Mouse (Mus musculus) thymus, postnatal 10 days (tissue): Measurements from ENCODE around the gene Exoc3.

ENCODE experiments used
- DNase-seq, 2 experiments: peaks; one replicate each; pipeline ENCODE4 v3.0.0; 2021; ENCODE audit warnings: low spot score in 2 of 2

The Exoc3 gene

DNA sequence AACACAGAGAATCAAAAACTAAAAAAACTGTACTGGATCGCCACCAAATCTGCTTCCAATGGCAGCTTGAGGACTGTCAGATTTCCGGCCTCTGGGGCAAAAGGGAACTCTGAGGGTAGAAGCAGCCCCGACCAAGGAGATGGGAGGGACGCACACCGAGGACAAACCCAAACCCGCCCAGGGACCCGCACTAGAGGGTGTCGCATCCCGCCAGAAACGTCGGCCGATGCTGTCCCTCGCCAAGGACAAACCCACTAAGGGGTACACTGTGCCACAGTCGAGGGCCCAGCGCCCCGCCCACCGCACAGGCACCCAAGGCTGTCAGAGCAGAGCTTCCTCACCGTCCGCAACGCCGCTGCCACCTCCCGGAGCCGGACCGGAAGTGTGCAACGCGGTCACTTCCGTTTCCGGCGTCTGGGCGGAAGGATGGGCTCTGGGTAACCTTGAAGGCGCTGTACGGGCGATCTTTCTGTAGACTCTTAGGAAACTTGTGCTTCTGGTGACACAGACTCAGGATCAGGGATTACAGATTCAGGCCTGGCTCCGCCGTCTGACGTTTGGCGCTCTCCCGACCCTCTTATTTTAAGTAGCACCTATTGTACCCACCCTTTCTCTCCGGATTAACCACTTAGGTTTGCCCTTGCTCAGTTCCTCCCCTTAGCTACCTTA, at the start of gene Exoc3:
Exoc3 (minus strand) TSS at position 416 of the 669 bp plus-strand sequence.
- peak; percentile 80 to 85 for DNase-seq

GRCm38 (mm10) chr13:74246494-74246893, 38.0 kb upstream of the Exoc3 start:
- DNase-seq = no peak

DNA sequence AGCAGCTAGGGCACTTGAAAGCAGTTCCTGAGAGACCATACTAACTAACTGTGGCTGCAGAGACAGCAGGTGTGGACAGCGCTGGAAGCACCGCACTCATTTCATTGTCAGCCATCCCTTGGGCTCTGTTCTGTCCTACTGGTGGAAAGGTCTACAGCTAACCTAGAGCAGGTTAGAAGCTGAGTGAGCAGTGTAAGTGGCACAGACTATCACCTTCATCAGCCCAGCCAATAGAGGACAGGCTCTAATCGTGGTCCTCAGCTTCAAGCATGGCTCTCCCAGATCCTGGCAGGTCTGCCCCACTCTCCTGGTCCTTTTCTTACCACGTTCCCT, 37.3 kb upstream of the Exoc3 start:
- DNase-seq = no peak

GRCm38 (mm10) chr13:74245214-74245898, 36.8 kb upstream of the Exoc3 start:
- no peak for DNase-seq

GRCm38 (mm10) chr13:74237574-74237973, 29.0 kb upstream of the Exoc3 start:
- DNase-seq = no peak

DNA sequence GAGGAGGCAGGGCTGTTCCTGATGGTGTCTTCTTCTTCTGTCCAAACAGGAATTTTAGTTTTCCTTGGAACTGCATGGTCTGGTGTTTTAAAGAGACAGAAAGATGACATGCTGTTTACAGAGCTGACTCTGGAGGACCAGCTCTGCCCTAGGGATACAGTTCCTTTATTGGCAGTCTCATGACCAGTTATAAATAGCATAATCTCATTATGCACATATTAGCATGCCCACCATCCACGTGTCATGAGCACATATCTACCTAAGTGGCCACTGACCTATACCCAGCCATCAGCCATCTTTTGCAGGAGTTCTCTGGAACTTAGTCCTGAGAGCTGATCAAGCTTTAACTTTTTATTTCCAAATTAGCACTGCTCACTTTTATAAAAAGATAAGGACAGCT, 12.1 kb upstream of the Exoc3 start:
- DNase-seq = no peak

DNA sequence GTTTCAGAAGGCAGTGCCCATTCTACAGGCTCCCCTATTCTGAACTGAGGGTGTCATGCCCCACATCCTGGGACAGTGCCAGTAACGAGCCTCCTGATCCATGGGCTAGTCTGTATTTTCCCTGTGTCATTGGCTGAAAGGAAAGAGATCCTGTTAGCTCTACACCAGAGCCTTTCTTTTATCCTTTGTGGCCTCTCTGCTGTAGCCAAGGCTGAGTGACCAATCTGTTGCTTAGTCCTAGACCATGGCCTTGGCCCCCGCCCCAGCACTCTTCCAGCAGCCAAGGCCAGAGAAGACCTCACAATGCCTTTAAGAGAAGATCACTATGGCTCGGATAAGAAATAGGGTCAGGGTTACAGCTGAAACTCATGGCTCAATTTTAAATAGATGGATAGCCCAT, 9.9 kb upstream of the Exoc3 start:
- no peak for DNase-seq

DNA sequence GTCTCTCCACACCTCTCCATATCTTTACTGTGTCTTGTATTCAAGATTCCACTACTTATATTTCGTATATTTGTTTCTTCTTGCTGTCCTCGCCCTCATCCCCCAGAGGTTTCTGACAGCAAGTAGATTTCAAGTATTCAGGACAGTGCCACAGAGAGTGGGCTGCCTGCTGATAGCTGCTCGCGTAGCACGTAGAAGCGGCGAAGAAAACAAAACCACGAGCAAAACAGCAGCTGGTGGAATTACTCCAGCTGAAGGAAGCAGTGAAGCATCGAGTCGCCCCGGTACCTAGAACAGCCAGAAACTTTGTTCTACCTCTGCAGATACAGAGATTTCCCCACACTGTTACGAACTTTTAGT, 434 bp upstream of the Exoc3 start:
- peak; percentile 5 to 18 for DNase-seq

DNA sequence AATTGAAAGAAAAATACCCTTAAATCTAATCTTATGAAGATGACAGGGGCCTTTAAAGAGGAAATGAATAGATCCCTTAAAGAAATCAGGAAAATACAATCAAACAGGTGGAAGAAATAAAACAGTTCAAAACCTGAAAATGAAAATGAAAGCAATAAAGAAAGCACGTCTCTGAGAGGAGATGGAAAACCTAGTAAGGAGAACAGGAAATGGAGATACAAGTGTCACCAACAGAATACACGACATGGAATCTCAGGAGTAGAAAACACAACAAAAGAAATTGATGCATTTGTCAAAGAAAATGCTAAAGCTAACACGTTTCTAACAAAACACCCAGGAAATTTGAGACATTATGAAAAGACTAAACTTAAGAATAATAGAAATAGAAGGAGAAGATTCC, 12.1 kb downstream of the Exoc3 start:
- no peak for DNase-seq

DNA sequence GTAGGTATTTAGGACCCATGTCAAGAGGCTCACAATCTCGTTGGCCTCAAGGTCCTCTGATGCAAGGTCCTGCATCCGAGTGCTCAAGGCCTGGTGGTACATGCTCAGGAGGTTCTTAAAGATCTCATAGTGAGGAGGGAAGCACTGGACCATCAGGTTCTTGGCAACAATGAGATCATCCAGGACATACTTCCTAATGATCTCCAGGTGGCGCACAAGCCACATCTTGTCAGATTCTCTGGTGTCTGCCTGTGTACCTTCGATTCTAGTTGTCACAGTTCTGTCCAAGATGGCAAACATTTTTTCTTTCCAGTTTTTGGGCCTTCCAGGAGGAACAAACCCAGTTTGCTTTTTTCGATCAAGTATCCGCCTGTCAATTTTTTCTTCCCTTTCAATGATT, 15.9 kb downstream of the Exoc3 start:
- DNase-seq = no peak

GRCm38 (mm10) chr13:74183011-74183695, 25.4 kb downstream of the Exoc3 start:
- no peak for DNase-seq

GRCm38 (mm10) chr13:74172036-74172435, 36.5 kb downstream of the Exoc3 start:
- no peak for DNase-seq

GRCm38 (mm10) chr13:74169446-74170164, 38.9 kb downstream of the Exoc3 start:
- no peak for DNase-seq

DNA sequence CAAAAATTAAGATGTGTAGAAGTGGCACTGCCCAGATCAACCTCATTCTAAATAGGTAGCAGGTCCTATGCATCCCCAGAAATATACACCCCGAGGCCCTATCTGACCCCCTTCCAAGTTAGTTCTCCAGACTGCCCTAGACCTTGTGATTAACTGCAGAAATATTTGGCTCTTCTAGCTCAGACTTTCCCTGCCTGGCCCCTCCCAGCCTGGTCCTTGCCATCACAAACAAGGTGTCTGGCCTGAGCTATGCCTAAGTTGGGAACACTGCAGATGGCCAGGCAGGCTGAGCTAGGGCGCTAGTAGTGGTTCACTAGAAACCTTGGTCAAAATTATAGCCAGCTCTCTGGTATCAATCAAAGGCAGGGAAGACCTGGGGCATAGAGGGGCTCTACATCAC, 41.0 kb downstream of the Exoc3 start:
- no peak for DNase-seq

GRCm38 (mm10) chr13:74167057-74167413, 41.5 kb downstream of the Exoc3 start:
- DNase-seq = no peak

- DNase-seq = peak; percentile 43 to 56
Measured at GRCm38 (mm10) chr13:74166348-74167056, 42.0 kb downstream of the Exoc3 start.

GRCm38 (mm10) chr13:74147327-74147726, 61.2 kb downstream of the Exoc3 start:
- DNase-seq = no peak

GRCm38 (mm10) chr13:74145983-74146622, 62.4 kb downstream of the Exoc3 start:
- DNase-seq = no peak

GRCm38 (mm10) chr13:74144120-74144884, 64.2 kb downstream of the Exoc3 start:
- no peak for DNase-seq

- no peak for DNase-seq
Measured at GRCm38 (mm10) chr13:74143282-74143681, 65.2 kb downstream of the Exoc3 start.

GRCm38 (mm10) chr13:74140793-74141192, 67.7 kb downstream of the Exoc3 start:
- DNase-seq = no peak
